Mouse (Mus musculus): ENCODE results near the gene Mknk2.

DNA sequence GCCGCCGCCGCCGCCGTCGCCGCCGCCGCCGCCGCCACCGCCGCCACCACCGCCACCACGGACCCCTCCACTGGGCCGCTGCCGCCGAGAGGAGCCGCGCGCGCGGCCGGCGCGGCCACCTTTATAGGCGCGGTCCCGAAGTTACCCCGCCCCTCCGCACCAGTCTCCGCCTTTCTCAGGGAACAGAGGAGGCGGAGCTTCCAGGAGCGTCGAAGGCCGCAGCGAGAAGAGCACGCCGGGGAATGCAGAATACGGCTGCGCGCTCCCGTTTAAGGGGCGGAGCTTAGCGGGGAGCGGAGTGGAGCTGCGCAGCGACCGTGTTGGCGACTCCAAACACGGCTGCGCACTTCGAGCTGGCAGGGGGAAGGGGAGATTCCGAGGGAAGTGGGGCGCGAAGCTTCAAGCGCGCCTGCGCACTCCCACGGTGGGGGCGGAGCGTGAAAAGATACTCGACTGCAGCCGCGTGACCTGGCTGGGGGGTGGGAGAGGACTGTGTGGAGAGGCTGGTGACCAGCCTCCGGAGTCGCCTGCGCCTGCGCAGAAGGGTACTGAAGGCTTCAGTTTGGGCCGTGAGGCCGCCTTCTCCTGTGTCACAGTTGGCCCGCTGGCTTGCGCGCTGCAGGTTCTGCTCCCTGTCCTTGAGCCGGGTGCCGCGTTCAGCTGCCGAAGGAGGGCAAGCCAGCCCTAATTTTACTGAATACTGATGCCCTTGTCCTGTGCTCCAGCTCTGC lies 1.5 kb downstream of the Mknk2 start:
- TF ChIP-seq POLR2A (IDR thresholded peaks at IDR 0.05; ENCODE audit: borderline replicate concordance, extremely low read depth, insufficient read depth, insufficient read length, poor library complexity, severe bottlenecking) (peak; percentile 100), CTCF (IDR thresholded peaks at IDR 0.05; ENCODE audit: borderline replicate concordance, extremely low read depth, insufficient read depth, insufficient read length) (no peak)

All from brain, embryonic 14.5 days (tissue).